Mouse (Mus musculus): ENCODE measurements around the gene Egfem1. TPM values are rescaled to one million over a fixed set of nuclear protein-coding genes. Genes with fewer than 3 reads are reported as not detected.
A peak's percentile ranks its signal among the peaks of the same experiment; 100 is the strongest.

The Egfem1 gene
- polyA plus RNA-seq, 1 experiment from 2014 or later = 7.4 TPM

DNA sequence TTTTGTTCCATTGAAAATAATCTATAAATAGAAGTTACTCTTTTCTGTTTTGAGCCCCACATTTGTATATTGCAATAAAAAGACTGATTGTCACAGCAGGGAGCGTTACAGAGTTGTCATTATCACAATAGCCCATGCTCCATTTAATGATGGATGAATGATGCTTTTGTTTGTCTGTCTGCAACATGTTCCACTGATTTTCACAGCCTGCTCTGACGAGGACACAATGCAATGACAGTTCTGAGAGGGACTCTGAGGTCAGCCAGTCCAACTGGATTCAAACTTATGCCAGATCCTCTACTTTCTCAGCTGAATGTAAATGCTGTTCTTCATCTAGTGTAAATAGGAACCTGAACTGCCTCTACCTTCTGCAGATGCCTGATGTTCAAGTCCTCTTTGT lies 619.3 kb downstream of the Egfem1 start:
- WGBS = 12% methylated on average over 2 of the region's 2 CpGs
- ATAC-seq = peak; percentile 83
- no peak overlapping the region for H3K27ac ChIP-seq (ENCODE audit: low read length)
- no peaks in the 10 kb centered on the region for H3K36me3 ChIP-seq (ENCODE audit: control insufficient read depth, insufficient read depth)
- H3K9ac ChIP-seq (replicated peaks; ENCODE audit: low read depth, low read length) = no peak overlapping the region
- H3K27me3 ChIP-seq (replicated peaks; ENCODE audit: control insufficient read depth, insufficient read depth, low read length) = no peaks in the 10 kb centered on the region
- H3K4me2 ChIP-seq (ENCODE audit: low read length) = no peak overlapping the region
- no peaks in the 10 kb centered on the region for H3K9me3 ChIP-seq (ENCODE audit: control insufficient read depth, low read length)
- no peak overlapping the region for H3K4me3 ChIP-seq (replicated peaks; ENCODE audit: low read length)
- H3K4me1 ChIP-seq (replicated peaks; ENCODE audit: control insufficient read depth, insufficient read depth, low read length) = 0 out of 2 replicates have a peak, but pooled peaks cover 2% of the 10 kb centered on the region

GRCm38 (mm10) chr3:29706816-29707215 lies 625.0 kb downstream of the Egfem1 start:
- Histone ChIP-seq H3K27me3 (replicated peaks; ENCODE audit: control insufficient read depth, insufficient read depth, low read length) (no peaks in the 10 kb centered on the region), H3K36me3 (ENCODE audit: control insufficient read depth, insufficient read depth) (no peaks in the 10 kb centered on the region), H3K4me2 (ENCODE audit: low read length) (no peak overlapping the region), H3K9me3 (ENCODE audit: control insufficient read depth, low read length) (no peaks in the 10 kb centered on the region), H3K4me1 (replicated peaks; ENCODE audit: control insufficient read depth, insufficient read depth, low read length) (no peaks in the 10 kb centered on the region), H3K4me3 (replicated peaks; ENCODE audit: low read length) (no peak overlapping the region), H3K27ac (ENCODE audit: low read length) (no peak overlapping the region), H3K9ac (replicated peaks; ENCODE audit: low read depth, low read length) (no peak overlapping the region)
- ATAC-seq = no peak
- WGBS = 92% methylated on average over 2 of the region's 2 CpGs

DNA sequence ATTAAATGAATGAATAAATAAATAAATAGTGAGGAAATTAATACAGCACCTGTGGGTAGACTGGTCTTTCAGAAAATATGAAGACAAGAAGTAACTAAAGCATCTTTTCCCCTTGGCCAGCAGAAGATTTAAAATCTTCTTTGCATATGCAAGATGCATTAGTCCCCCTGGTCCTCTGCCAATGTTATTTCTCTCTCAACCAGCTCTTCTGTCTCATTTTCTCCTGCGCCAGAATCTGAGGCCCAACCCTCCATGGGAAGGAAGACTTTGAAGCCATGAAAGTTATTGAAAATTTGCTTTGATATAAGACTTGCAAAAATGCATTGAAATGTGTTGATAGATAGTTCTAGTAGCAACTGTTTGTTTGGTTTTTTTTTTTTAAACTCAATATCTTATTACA lies 625.6 kb downstream of the Egfem1 start:
- 60% methylated on average over 1 of the region's 1 CpGs for WGBS

DNA sequence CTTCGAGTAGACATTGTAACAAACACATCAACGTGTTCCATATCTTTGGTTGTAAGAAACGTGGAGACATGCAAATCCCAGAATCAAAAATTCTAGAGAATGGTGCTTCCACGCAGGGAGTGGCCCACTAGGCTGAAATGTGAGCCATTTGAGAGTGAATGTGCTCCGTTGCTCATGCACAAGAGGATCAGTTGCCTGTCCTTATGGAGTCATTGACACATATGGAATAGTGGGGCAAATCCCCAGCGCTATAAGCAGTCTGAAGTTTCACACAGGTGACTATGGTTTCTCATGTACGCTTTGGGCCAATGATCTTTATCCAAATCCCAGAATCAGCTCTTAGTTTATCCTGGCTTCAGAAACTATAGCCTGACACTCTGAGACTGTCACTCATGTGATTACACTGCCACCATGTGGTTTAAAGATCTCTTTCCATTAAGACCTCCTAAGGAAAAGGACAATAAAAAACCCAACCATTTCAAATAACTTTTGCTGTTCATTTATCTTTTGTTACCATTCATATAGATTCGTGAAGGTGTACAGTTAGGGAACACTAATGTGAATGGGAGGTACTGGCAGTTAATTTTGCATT lies 644.6 kb downstream of the Egfem1 start:
- ATAC-seq = peak; percentile 90

More for the DNA sequence above, 625.6 kb downstream of the Egfem1 start:
- no peaks in the 10 kb centered on the region for H3K9me3 ChIP-seq (ENCODE audit: control insufficient read depth, low read length)
- H3K4me1 ChIP-seq (replicated peaks; ENCODE audit: control insufficient read depth, insufficient read depth, low read length) = no peaks in the 10 kb centered on the region
- H3K4me3 ChIP-seq (replicated peaks; ENCODE audit: low read length) = no peak overlapping the region
- no peak overlapping the region for H3K27ac ChIP-seq (ENCODE audit: low read length)
- no peaks in the 10 kb centered on the region for H3K27me3 ChIP-seq (replicated peaks; ENCODE audit: control insufficient read depth, insufficient read depth, low read length)
- H3K9ac ChIP-seq (replicated peaks; ENCODE audit: low read depth, low read length) = no peak overlapping the region
- no peak for ATAC-seq
- no peak overlapping the region for H3K4me2 ChIP-seq (ENCODE audit: low read length)
- H3K36me3 ChIP-seq (ENCODE audit: control insufficient read depth, insufficient read depth) = no peaks in the 10 kb centered on the region

DNA sequence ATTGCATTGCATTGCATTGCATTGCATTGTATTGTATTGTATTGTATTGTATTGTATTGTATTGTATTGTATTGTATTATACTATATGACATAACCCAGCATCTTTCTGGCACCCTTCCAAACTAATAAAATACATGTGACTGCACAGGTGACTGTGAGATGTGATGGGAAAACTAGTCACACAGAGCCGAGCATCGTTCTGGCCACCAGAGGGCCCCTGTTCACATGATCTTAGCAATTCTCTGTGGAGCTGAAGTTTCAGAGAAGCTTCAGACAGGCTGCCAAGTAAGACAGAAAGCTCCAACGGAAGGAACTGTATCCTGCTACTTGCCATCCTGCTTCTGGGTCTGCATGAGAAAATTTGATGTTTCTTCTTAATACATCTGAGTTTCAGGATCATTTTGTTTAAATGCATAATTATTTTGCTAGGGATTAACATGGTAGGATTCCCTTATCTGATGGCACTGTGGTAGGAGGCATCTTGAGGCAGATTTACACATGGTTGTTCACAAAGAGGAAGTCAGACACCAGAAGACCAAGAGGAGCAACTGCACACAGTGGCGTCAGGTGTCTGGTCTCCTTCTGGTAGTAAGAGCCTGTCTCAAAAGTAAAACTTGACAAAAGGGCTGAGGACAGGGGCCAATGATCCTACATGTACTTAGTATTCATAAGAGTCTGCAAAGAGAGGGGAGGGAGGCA lies 648.4 kb downstream of the Egfem1 start:
- Histone ChIP-seq H3K27ac (ENCODE audit: low read length) (no peak overlapping the region), H3K27me3 (replicated peaks; ENCODE audit: control insufficient read depth, insufficient read depth, low read length) (no peaks in the 10 kb centered on the region), H3K36me3 (ENCODE audit: control insufficient read depth, insufficient read depth) (no peaks in the 10 kb centered on the region), H3K9ac (replicated peaks; ENCODE audit: low read depth, low read length) (no peak overlapping the region), H3K4me3 (replicated peaks; ENCODE audit: low read length) (no peak overlapping the region), H3K4me2 (ENCODE audit: low read length) (no peak overlapping the region), H3K9me3 (ENCODE audit: control insufficient read depth, low read length) (no peaks in the 10 kb centered on the region), H3K4me1 (replicated peaks; ENCODE audit: control insufficient read depth, insufficient read depth, low read length) (no peaks in the 10 kb centered on the region)
- peak; percentile 47; the same call in 1 of the 2 replicates for ATAC-seq
- 25% methylated on average over 4 of the region's 4 CpGs for WGBS

More for the DNA sequence above, 644.6 kb downstream of the Egfem1 start:
- 62% methylated on average over 8 of the region's 8 CpGs for WGBS
- no peak overlapping the region for H3K4me2 ChIP-seq (ENCODE audit: low read length)
- no peaks in the 10 kb centered on the region for H3K9me3 ChIP-seq (ENCODE audit: control insufficient read depth, low read length)
- H3K27ac ChIP-seq (ENCODE audit: low read length) = no peak overlapping the region
- H3K4me1 ChIP-seq (replicated peaks; ENCODE audit: control insufficient read depth, insufficient read depth, low read length) = no peaks in the 10 kb centered on the region
- no peaks in the 10 kb centered on the region for H3K36me3 ChIP-seq (ENCODE audit: control insufficient read depth, insufficient read depth)
- no peak overlapping the region for H3K9ac ChIP-seq (replicated peaks; ENCODE audit: low read depth, low read length)
- H3K27me3 ChIP-seq (replicated peaks; ENCODE audit: control insufficient read depth, insufficient read depth, low read length) = no peaks in the 10 kb centered on the region
- H3K4me3 ChIP-seq (replicated peaks; ENCODE audit: low read length) = no peak overlapping the region

- H3K36me3 ChIP-seq (ENCODE audit: control insufficient read depth, insufficient read depth) = no peaks in the 10 kb centered on the region
- H3K4me1 ChIP-seq (replicated peaks; ENCODE audit: control insufficient read depth, insufficient read depth, low read length) = no peaks in the 10 kb centered on the region
- H3K4me2 ChIP-seq (ENCODE audit: low read length) = no peak overlapping the region
- no peak for ATAC-seq
- H3K27me3 ChIP-seq (replicated peaks; ENCODE audit: control insufficient read depth, insufficient read depth, low read length) = no peaks in the 10 kb centered on the region
- H3K9me3 ChIP-seq (ENCODE audit: control insufficient read depth, low read length) = no peaks in the 10 kb centered on the region
- no peak overlapping the region for H3K27ac ChIP-seq (ENCODE audit: low read length)
- WGBS = 98% methylated on average over 1 of the region's 1 CpGs
- H3K4me3 ChIP-seq (replicated peaks; ENCODE audit: low read length) = no peak overlapping the region
- no peak overlapping the region for H3K9ac ChIP-seq (replicated peaks; ENCODE audit: low read depth, low read length)
Observed at GRCm38 (mm10) chr3:29731509-29731908, 649.7 kb downstream of the Egfem1 start.

- no peak for ATAC-seq
- H3K9ac ChIP-seq (replicated peaks; ENCODE audit: low read depth, low read length) = no peak overlapping the region
- H3K27me3 ChIP-seq (replicated peaks; ENCODE audit: control insufficient read depth, insufficient read depth, low read length) = no peaks in the 10 kb centered on the region
- no peaks in the 10 kb centered on the region for H3K4me1 ChIP-seq (replicated peaks; ENCODE audit: control insufficient read depth, insufficient read depth, low read length)
- H3K27ac ChIP-seq (ENCODE audit: low read length) = no peak overlapping the region
- H3K36me3 ChIP-seq (ENCODE audit: control insufficient read depth, insufficient read depth) = no peaks in the 10 kb centered on the region
- 79% methylated on average over 4 of the region's 4 CpGs for WGBS
- H3K4me2 ChIP-seq (ENCODE audit: low read length) = no peak overlapping the region
- H3K4me3 ChIP-seq (replicated peaks; ENCODE audit: low read length) = no peak overlapping the region
- no peaks in the 10 kb centered on the region for H3K9me3 ChIP-seq (ENCODE audit: control insufficient read depth, low read length)
Observed at GRCm38 (mm10) chr3:29732626-29733025, 650.8 kb downstream of the Egfem1 start.

DNA sequence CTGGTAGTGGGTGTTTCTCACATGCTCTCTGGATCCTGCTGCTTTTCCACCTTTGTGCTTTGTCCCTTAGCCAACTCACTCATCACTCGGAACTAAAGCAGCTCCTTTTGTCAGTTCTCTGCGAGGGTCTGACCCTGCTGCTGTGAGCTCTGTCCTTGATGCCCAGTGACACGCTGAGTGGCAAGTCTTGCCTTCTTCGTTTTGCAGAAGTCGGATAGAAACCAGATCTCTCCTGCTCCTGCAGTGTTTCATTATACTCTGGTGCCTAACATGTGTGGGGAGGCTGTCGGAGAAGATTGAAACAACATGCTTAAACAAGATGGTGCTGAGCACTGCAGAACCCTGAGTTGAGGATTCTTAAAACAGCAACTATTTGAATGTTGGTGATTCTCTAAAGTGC lies 652.4 kb downstream of the Egfem1 start:
- Histone ChIP-seq H3K27ac (ENCODE audit: low read length) (no peak overlapping the region), H3K36me3 (ENCODE audit: control insufficient read depth, insufficient read depth) (no peaks in the 10 kb centered on the region), H3K4me3 (replicated peaks; ENCODE audit: low read length) (no peak overlapping the region), H3K27me3 (replicated peaks; ENCODE audit: control insufficient read depth, insufficient read depth, low read length) (no peaks in the 10 kb centered on the region), H3K9ac (replicated peaks; ENCODE audit: low read depth, low read length) (no peak overlapping the region), H3K4me1 (replicated peaks; ENCODE audit: control insufficient read depth, insufficient read depth, low read length) (no peaks in the 10 kb centered on the region), H3K4me2 (ENCODE audit: low read length) (no peak overlapping the region), H3K9me3 (ENCODE audit: control insufficient read depth, low read length) (no peaks in the 10 kb centered on the region)
- no peak for ATAC-seq
- 42% methylated on average over 6 of the region's 6 CpGs for WGBS

GRCm38 (mm10) chr3:29739292-29739691 lies 657.5 kb downstream of the Egfem1 start:
- H3K4me3 ChIP-seq (replicated peaks; ENCODE audit: low read length) = no peak overlapping the region
- no peaks in the 10 kb centered on the region for H3K27me3 ChIP-seq (replicated peaks; ENCODE audit: control insufficient read depth, insufficient read depth, low read length)
- H3K9ac ChIP-seq (replicated peaks; ENCODE audit: low read depth, low read length) = no peak overlapping the region
- ATAC-seq = no peak
- no peak overlapping the region for H3K4me2 ChIP-seq (ENCODE audit: low read length)
- no peaks in the 10 kb centered on the region for H3K4me1 ChIP-seq (replicated peaks; ENCODE audit: control insufficient read depth, insufficient read depth, low read length)
- no peak overlapping the region for H3K27ac ChIP-seq (ENCODE audit: low read length)
- WGBS = 34% methylated on average over 5 of the region's 5 CpGs
- no peaks in the 10 kb centered on the region for H3K36me3 ChIP-seq (ENCODE audit: control insufficient read depth, insufficient read depth)
- H3K9me3 ChIP-seq (ENCODE audit: control insufficient read depth, low read length) = no peaks in the 10 kb centered on the region

Data from forebrain, embryonic 16.5 days (tissue).